Mouse (Mus musculus) liver, embryonic 13.5 days (tissue): Measurements from ENCODE around the gene Nuak2. TPM values are rescaled to one million over a fixed set of nuclear protein-coding genes. Genes with fewer than 3 reads are reported as not detected.
"Not testable (repeated sequence)": the region's sequence is repeated elsewhere in the genome, so short reads cannot be mapped to it uniquely, and the experiment has no call there.

Experiments used
- ATAC-seq: fragments of 200-750 bp; cut with Nextera tagmentation; 2 replicates; pipeline ENCODE4 v1.8.0; 2017; ENCODE audit warnings: low read depth, mild to moderate bottlenecking, moderate number of reproducible peaks, moderate library complexity
- DNase-seq: peaks from one replicate; pipeline ENCODE4 v3.0.0; 2022
- H3K27ac ChIP-seq: fragments of 300-500 bp; sonication (generic); 2 replicates; pipeline ENCODE4 v1.5.1; 2015; ENCODE audit warnings: moderate library complexity, mild to moderate bottlenecking, inconsistent platforms
- H3K27me3 ChIP-seq: fragments of 300-500 bp; sonication (generic); 2 replicates; pipeline ENCODE4 v1.6.1; 2015; ENCODE audit warnings: mild to moderate bottlenecking, inconsistent platforms
- H3K36me3 ChIP-seq: fragments of 300-500 bp; sonication (generic); 2 replicates; pipeline ENCODE4 v1.6.1; 2015; ENCODE audit warnings: mild to moderate bottlenecking, inconsistent platforms
- H3K4me1 ChIP-seq: fragments of 300-500 bp; sonication (generic); replicated peaks from 2 replicates; pipeline ENCODE4 v1.6.1; 2015; ENCODE audit warnings: inconsistent platforms
- H3K4me2 ChIP-seq: fragments of 300-500 bp; sonication (generic); 2 replicates; pipeline ENCODE4 v1.6.1; 2015; ENCODE audit warnings: inconsistent platforms, mild to moderate bottlenecking, moderate library complexity
- H3K4me3 ChIP-seq: fragments of 300-500 bp; sonication (generic); replicated peaks from 2 replicates; pipeline ENCODE4 v1.5.1; 2015; ENCODE audit warnings: mild to moderate bottlenecking, inconsistent platforms
- H3K9ac ChIP-seq: fragments of 300-500 bp; sonication (generic); 2 replicates; pipeline ENCODE4 v1.6.1; 2015; ENCODE audit warnings: mild to moderate bottlenecking, inconsistent platforms
- H3K9me3 ChIP-seq: fragments of 300-500 bp; sonication (generic); replicated peaks from 2 replicates; pipeline ENCODE4 v1.6.1; 2016; ENCODE audit warnings: inconsistent platforms
- WGBS: fragments of 180-500 bp; shearing (Covaris S2); methylation state at CpG from one replicate; pipeline ENCODE4 v1.1.7; 2015; ENCODE audit not compliant: insufficient replicate concordance; 5-methylcytosine and 5-hydroxymethylcytosine counted together
- polyA plus RNA-seq: library from polyadenylated mRNA; unstranded; fragments of >200 nt; fragmentation: Nextera tagmentation; extraction: Ambion mirVana; gene quantifications from 2 replicates; pipeline ENCODE4 v1.2.1, GENCODE M21; 2015

Nuak2 gene
- 1.6 and 1.8 TPM in 2 replicates for polyA plus RNA-seq

- no peaks in the 10 kb centered on the region for H3K9me3 ChIP-seq
- H3K4me2 ChIP-seq: peak within 1 kb of the TSS; percentile 76
- H3K4me1 ChIP-seq: peaks cover 47% of the 10 kb centered on the region
- H3K9ac ChIP-seq: peak within 1 kb of the TSS; percentile 61
- peak within 1 kb of the TSS; percentile 61 for H3K4me3 ChIP-seq
- H3K27ac ChIP-seq: no peak within 1 kb of the TSS
- DNase-seq (peak; percentile 69), ATAC-seq (peak; percentile 87)
- under 1% methylated on average over 67 of the region's 67 CpGs for WGBS
- no peaks in the 10 kb centered on the region for H3K36me3 ChIP-seq
- peaks cover 69% of the 10 kb centered on the region for H3K27me3 ChIP-seq
Observed at GRCm38 (mm10) chr1:132315889-132316624, at the start of gene Nuak2. Gene Nuak2 (plus strand): TSS chr1:132316126.

GRCm38 (mm10) chr1:132266791-132267557 lies 49.0 kb upstream of the Nuak2 start:
- Histone ChIP-seq H3K36me3 (no peaks in the 10 kb centered on the region), H3K4me2 (no peak overlapping the region), H3K9me3 (no peaks in the 10 kb centered on the region), H3K4me1 (peaks cover 22% of the 10 kb centered on the region), H3K27me3 (peaks cover 4% of the 10 kb centered on the region; the same call in 1 of the 2 replicates), H3K4me3 (no peak overlapping the region), H3K27ac (no peak overlapping the region), H3K9ac (no peak overlapping the region)
- 44% methylated on average over 8 of the region's 8 CpGs for WGBS
- ATAC-seq: no peak
- DNase-seq: no peak

- Histone ChIP-seq H3K4me1 (peaks cover 23% of the 10 kb centered on the region), H3K27me3 (peaks cover 4% of the 10 kb centered on the region; the same call in 1 of the 2 replicates), H3K4me2 (no peak overlapping the region), H3K9me3 (no peaks in the 10 kb centered on the region), H3K9ac (no peak overlapping the region), H3K27ac (no peak overlapping the region), H3K36me3 (no peaks in the 10 kb centered on the region), H3K4me3 (no peak overlapping the region)
- DNase-seq (no peak), ATAC-seq (no peak)
- 68% methylated on average over 2 of the region's 2 CpGs for WGBS
Observed at GRCm38 (mm10) chr1:132267959-132268358, 48.0 kb upstream of the Nuak2 start.

GRCm38 (mm10) chr1:132268418-132269060 lies 47.4 kb upstream of the Nuak2 start:
- H3K4me1 ChIP-seq: peaks cover 23% of the 10 kb centered on the region
- H3K27me3 ChIP-seq: peaks cover 4% of the 10 kb centered on the region; the same call in 1 of the 2 replicates
- 66% methylated on average over 7 of the region's 7 CpGs for WGBS
- H3K9me3 ChIP-seq: no peaks in the 10 kb centered on the region
- no peak overlapping the region for H3K4me3 ChIP-seq
- H3K27ac ChIP-seq: no peak overlapping the region
- H3K4me2 ChIP-seq: no peak overlapping the region
- no peak for DNase-seq
- H3K36me3 ChIP-seq: no peaks in the 10 kb centered on the region
- no peak for ATAC-seq
- no peak overlapping the region for H3K9ac ChIP-seq

GRCm38 (mm10) chr1:132271237-132271636 lies 44.7 kb upstream of the Nuak2 start:
- ATAC-seq (no peak), DNase-seq (no peak)
- Histone ChIP-seq H3K4me3 (no peak overlapping the region), H3K36me3 (no peaks in the 10 kb centered on the region), H3K27me3 (peaks cover 8% of the 10 kb centered on the region; the same call in 1 of the 2 replicates), H3K9ac (no peak overlapping the region), H3K27ac (no peak overlapping the region), H3K4me1 (0 out of 2 replicates have a peak, but pooled peaks cover 3% of the 10 kb centered on the region), H3K4me2 (no peak overlapping the region), H3K9me3 (no peaks in the 10 kb centered on the region)
- 71% methylated on average over 3 of the region's 3 CpGs for WGBS

- no peak overlapping the region for H3K4me3 ChIP-seq
- no peak overlapping the region for H3K4me2 ChIP-seq
- 0 out of 2 replicates have a peak, but pooled peaks cover 3% of the 10 kb centered on the region for H3K4me1 ChIP-seq
- DNase-seq (no peak), ATAC-seq (no peak)
- peaks cover 7% of the 10 kb centered on the region; the same call in 1 of the 2 replicates for H3K27me3 ChIP-seq
- 50% methylated on average over 3 of the region's 3 CpGs for WGBS
- H3K9ac ChIP-seq: no peak overlapping the region
- no peaks in the 10 kb centered on the region for H3K36me3 ChIP-seq
- no peak overlapping the region for H3K27ac ChIP-seq
- no peaks in the 10 kb centered on the region for H3K9me3 ChIP-seq
Observed at GRCm38 (mm10) chr1:132276694-132277093, 39.2 kb upstream of the Nuak2 start.

GRCm38 (mm10) chr1:132277124-132277523 lies 38.8 kb upstream of the Nuak2 start:
- Histone ChIP-seq H3K4me1 (no peaks in the 10 kb centered on the region), H3K36me3 (no peaks in the 10 kb centered on the region), H3K4me2 (no peak overlapping the region), H3K9ac (no peak overlapping the region), H3K4me3 (no peak overlapping the region), H3K27ac (no peak overlapping the region), H3K27me3 (peaks cover 7% of the 10 kb centered on the region; the same call in 1 of the 2 replicates), H3K9me3 (no peaks in the 10 kb centered on the region)
- 55% methylated on average over 6 of the region's 6 CpGs for WGBS
- DNase-seq: no peak
- no peak for ATAC-seq

GRCm38 (mm10) chr1:132280636-132281035 lies 35.3 kb upstream of the Nuak2 start:
- WGBS: 59% methylated on average over 6 of the region's 6 CpGs
- H3K36me3 ChIP-seq, H3K9me3 ChIP-seq, ATAC-seq, H3K4me2 ChIP-seq, H3K4me3 ChIP-seq, H3K9ac ChIP-seq, H3K27ac ChIP-seq, H3K27me3 ChIP-seq, H3K4me1 ChIP-seq, DNase-seq: not testable (repeated sequence)

GRCm38 (mm10) chr1:132281523-132282176 lies 34.3 kb upstream of the Nuak2 start:
- H3K4me1 ChIP-seq: no peaks in the 10 kb centered on the region
- H3K27ac ChIP-seq: no peak overlapping the region
- no peaks in the 10 kb centered on the region for H3K9me3 ChIP-seq
- H3K9ac ChIP-seq: no peak overlapping the region
- H3K4me3 ChIP-seq: no peak overlapping the region
- no peak for DNase-seq
- no peak for ATAC-seq
- no peaks in the 10 kb centered on the region for H3K36me3 ChIP-seq
- WGBS: 39% methylated on average over 8 of the region's 8 CpGs
- H3K4me2 ChIP-seq: no peak overlapping the region
- H3K27me3 ChIP-seq: 0 out of 2 replicates have a peak, but pooled peaks cover 3% of the 10 kb centered on the region

- Histone ChIP-seq H3K36me3 (no peaks in the 10 kb centered on the region), H3K4me1 (no peaks in the 10 kb centered on the region), H3K27ac (no peak overlapping the region), H3K27me3 (0 out of 2 replicates have a peak, but pooled peaks cover 3% of the 10 kb centered on the region), H3K4me2 (no peak overlapping the region), H3K4me3 (no peak overlapping the region), H3K9me3 (no peaks in the 10 kb centered on the region), H3K9ac (no peak overlapping the region)
- 69% methylated on average over 2 of the region's 2 CpGs for WGBS
- ATAC-seq (no peak), DNase-seq (no peak)
Observed at GRCm38 (mm10) chr1:132282177-132282536, 33.8 kb upstream of the Nuak2 start.

GRCm38 (mm10) chr1:132283018-132283417 lies 32.9 kb upstream of the Nuak2 start:
- WGBS: 68% methylated on average over 13 of the region's 13 CpGs
- no peak overlapping the region for H3K4me2 ChIP-seq
- no peak overlapping the region for H3K27ac ChIP-seq
- H3K9ac ChIP-seq: no peak overlapping the region
- no peaks in the 10 kb centered on the region for H3K36me3 ChIP-seq
- peaks cover 11% of the 10 kb centered on the region; the same call in 1 of the 2 replicates for H3K27me3 ChIP-seq
- H3K9me3 ChIP-seq: no peaks in the 10 kb centered on the region
- DNase-seq: no peak
- no peak overlapping the region for H3K4me3 ChIP-seq
- ATAC-seq: no peak
- no peaks in the 10 kb centered on the region for H3K4me1 ChIP-seq
